Mouse (Mus musculus) CH12F3 (cell line): ENCODE data around the gene Hoxb5.

Source experiments
- in situ Hi-C: fragments of 300-500 bp; cut with MboI; formaldehyde crosslinking; loops from 2 replicates; pipeline ENCODE4 v1.14.3; 2020; ENCODE audit warnings: low sequenced_read_pairs

Hoxb5 gene

DNA sequence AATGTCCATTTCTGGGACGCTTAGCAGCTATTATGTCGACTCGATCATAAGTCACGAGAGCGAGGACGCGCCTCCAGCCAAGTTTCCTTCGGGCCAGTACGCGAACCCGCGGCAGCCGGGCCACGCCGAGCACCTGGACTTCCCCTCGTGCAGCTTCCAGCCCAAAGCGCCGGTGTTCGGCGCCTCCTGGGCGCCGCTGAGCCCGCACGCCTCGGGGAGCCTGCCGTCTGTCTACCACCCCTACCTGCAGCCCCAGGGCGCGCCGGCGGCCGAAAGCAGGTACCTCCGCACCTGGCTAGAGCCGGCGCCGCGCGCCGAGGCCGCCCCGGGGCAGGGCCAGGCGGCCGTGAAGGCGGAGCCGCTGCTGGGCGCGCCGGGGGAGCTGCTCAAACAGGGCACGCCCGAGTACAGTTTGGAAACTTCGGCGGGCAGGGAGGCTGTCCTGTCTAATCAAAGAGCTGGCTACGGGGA is 31.6 kb upstream of the Hoxb5 start:
- in situ Hi-C loops, result loop anchor here (10.0 kb wide), 1 partner anchor 283 kb away; no protein-coding TSS in a partner anchor

DNA sequence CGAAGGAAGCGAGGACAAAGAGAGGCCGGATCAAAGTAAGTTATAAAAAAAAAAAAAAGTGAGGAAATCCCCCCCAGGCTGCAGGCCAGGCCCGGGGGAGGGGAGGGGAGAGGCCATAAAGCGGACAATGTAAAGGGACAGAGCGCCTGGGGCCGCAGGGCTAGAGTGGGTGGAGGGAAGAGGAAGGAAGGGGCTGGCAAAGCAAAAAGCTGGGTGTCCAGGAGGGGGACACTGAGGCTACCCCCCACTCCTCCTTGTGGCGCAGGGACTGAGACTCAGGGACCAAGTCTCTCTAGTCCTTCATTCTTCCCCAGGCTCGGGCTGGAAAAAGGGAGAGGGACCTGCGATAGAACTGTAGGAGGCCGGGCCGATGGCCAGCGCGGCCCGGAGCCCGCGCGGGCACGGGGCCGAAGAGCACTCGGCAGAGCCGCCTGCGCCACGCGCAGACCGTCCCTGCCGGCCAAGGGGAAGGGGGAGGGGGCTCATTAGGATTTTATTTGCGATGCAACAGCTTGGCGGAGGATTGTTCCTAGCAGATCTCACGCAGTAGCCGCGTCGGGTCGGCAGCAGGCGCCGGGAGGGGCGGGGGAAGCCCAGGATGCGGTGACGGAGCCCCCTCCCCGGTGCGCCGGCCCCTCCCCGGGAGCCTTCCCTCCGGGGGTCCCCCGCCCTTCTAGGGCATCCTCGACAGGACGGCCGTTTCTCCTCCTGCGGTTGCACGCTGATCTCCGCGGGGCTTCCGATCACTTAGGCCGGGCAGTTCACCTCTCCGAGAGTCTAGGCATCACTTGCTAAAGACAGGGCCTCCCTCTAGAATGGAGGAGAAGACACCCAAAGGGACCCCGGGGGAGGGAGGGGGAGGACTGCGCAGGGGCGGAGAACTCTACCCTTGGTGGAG is 30.9 kb upstream of the Hoxb5 start:
- in situ Hi-C loops, result loop anchor here (10.0 kb wide), 1 partner anchor 283 kb away; no protein-coding TSS in a partner anchor

DNA sequence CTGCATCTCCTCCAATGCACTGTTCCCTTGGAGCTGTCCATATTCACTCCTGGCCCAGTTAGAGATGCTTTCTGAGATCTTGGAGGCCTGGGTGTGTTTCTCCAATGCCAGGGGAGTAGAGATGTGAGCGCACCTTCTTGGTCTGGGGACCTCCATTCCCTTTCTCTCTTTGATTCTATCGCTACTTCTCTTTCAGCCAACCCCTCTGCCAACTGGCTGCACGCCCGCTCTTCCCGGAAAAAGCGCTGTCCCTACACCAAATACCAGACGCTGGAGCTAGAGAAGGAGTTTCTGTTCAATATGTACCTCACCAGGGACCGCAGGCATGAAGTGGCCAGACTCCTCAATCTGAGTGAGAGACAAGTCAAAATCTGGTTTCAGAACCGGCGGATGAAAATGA is 28.7 kb upstream of the Hoxb5 start:
- in situ Hi-C loops, result loop anchor here (10.0 kb wide), 1 partner anchor 280 kb away; no protein-coding TSS in a partner anchor

- in situ Hi-C loops, result loop anchor here (10.0 to 25.0 kb wide), 2 partner anchors 279 to 586 kb away; no protein-coding TSS in a partner anchor
Measured at GRCm38 (mm10) chr11:96275896-96276295, 27.2 kb upstream of the Hoxb5 start.

DNA sequence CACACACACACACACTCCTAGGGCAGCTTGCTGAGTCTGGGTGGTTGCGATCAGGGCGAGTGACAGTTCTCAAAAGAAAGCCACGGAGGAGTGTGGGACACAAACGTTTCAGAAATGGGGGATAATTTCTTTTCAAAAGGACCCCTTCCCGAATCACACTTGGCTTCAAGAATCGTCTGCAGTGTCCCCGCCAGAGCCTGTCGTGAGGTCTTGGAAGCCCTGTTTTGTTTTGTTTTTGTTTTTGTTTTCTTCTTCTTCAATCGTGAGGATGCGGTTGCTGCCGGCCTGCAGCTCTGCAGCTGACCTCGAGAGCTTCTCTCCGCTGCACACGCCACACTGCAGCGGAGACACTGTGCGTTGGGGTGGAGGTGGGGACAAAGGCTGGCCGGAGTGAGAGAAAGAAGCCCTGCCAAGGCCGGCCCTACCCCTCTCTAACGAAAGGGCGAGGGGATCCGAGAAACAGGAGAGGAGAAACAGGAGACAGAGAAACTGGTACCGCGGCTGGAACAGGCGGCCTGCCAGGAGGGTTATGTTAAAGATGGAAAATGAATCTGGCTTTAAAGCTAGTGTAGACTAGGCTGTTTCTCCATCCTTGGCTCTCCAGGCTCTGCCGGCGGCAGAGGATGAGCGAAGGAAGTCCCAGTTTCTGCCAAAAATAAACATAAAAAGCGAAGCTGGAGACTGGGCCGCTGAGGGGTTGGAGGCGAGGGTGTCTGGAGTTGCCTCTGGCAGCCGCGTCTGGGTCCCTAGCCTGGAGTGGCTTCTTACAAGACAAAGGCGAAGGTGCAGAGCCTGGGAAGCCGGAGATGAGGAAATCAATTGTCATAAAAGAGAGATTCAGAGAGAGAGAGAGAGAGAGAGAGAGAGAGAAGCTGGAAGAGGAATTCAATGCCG is 25.7 kb upstream of the Hoxb5 start:
- in situ Hi-C loops, result loop anchor here (10.0 to 25.0 kb wide), 2 partner anchors 277 to 585 kb away; no protein-coding TSS in a partner anchor

GRCm38 (mm10) chr11:96278324-96278723 is 24.8 kb upstream of the Hoxb5 start:
- in situ Hi-C loops, result loop anchor here (10.0 to 25.0 kb wide), 2 partner anchors 276 to 584 kb away; no protein-coding TSS in a partner anchor

DNA sequence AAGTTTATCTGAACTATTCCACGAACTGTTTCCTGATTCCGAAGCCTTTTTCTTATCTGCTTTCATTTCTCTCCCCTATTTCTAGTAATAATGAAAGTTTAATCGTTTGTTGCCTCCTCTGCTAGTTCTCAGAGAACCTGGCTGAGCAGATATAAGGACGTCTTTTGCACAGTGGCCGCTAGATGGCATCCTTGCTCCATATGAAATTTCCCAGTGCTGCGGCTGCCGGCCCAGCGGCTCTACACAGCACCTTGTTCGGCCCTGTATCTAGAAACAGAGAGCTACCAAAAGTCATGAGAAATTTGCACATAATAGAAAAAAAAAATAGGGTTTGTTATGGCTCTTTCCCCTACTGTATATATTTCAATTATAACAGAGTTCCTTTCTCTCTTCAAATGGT is 24.4 kb upstream of the Hoxb5 start:
- in situ Hi-C loops, result loop anchor here (10.0 to 25.0 kb wide), 2 partner anchors 276 to 584 kb away; no protein-coding TSS in a partner anchor

GRCm38 (mm10) chr11:96279421-96280233 is 23.5 kb upstream of the Hoxb5 start:
- in situ Hi-C loops, result loop anchor here (10.0 to 25.0 kb wide), 2 partner anchors 275 to 583 kb away; no protein-coding TSS in a partner anchor

GRCm38 (mm10) chr11:96280399-96281378 is 22.4 kb upstream of the Hoxb5 start:
- in situ Hi-C loops, result loop anchor here (25.0 kb wide), 1 partner anchor 582 kb away; no protein-coding TSS in a partner anchor

GRCm38 (mm10) chr11:96281396-96281795 is 21.7 kb upstream of the Hoxb5 start:
- in situ Hi-C loops, result loop anchor here (25.0 kb wide), 1 partner anchor 581 kb away; no protein-coding TSS in a partner anchor

DNA sequence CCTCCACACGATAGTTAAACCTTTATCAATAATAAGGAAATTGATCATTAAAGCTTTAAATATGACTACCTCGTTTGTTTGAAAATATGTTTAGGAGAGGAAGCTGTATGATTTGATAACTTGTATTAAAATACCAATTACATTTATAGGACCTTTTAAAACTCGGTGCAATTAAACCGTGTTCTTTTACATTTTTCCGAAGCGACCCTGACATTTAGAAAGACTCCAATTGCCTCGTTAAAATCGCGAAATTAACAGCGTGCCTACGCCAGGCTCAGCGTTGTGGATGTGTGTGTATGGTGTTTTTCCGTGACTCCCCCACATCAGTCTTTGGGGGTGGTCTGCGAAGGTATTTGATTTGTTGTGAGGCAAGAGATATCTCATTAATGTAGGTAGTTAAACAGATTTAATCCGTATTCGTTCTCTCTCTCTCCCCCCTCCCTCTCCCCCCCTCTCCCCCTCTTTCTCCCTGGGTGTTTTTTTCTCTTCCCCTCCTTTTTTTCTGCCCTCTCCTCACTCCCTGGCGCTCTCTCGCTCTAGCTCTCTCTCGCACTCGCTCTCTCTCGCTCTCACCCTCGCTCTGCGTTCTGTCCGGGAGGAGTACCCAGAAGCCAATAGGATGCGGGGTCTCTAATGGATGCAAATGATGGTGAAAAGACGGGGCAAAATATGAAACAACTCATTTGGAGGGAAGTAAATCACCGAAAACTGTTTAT is 21.1 kb upstream of the Hoxb5 start, which contains the start of gene Hoxb8:
Gene Hoxb8, plus strand, starts transcription at position 51 of the 716 bp plus-strand sequence.
- in situ Hi-C loops, result loop anchor here (25.0 kb wide), 1 partner anchor 580 kb away; no protein-coding TSS in a partner anchor

DNA sequence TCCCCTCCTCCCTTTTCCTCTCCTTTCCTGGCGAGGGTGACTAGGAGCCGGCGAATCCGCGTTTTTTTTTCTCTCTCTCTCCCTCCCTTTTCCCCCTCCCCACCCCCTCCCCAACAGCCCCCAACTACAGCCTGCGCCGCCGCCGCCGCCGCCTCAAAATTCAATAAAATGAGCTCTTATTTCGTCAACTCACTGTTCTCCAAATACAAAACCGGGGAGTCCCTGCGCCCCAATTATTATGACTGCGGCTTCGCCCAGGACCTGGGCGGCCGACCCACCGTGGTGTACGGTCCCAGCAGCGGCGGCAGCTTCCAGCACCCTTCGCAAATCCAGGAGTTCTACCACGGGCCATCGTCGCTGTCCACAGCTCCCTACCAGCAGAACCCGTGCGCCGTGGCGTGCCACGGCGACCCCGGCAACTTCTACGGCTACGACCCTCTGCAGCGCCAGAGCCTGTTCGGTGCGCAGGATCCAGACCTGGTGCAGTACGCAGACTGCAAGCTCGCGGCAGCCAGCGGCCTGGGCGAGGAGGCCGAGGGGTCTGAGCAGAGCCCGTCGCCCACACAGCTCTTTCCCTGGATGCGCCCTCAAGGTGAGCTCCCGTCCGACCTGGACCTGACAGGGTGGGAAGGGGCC is 20.2 kb upstream of the Hoxb5 start:
- in situ Hi-C loops, result loop anchor here (25.0 kb wide), 1 partner anchor 579 kb away; no protein-coding TSS in a partner anchor

GRCm38 (mm10) chr11:96284041-96284749 is 18.9 kb upstream of the Hoxb5 start:
- in situ Hi-C loops, result loop anchor here (25.0 kb wide), 1 partner anchor 578 kb away; no protein-coding TSS in a partner anchor

DNA sequence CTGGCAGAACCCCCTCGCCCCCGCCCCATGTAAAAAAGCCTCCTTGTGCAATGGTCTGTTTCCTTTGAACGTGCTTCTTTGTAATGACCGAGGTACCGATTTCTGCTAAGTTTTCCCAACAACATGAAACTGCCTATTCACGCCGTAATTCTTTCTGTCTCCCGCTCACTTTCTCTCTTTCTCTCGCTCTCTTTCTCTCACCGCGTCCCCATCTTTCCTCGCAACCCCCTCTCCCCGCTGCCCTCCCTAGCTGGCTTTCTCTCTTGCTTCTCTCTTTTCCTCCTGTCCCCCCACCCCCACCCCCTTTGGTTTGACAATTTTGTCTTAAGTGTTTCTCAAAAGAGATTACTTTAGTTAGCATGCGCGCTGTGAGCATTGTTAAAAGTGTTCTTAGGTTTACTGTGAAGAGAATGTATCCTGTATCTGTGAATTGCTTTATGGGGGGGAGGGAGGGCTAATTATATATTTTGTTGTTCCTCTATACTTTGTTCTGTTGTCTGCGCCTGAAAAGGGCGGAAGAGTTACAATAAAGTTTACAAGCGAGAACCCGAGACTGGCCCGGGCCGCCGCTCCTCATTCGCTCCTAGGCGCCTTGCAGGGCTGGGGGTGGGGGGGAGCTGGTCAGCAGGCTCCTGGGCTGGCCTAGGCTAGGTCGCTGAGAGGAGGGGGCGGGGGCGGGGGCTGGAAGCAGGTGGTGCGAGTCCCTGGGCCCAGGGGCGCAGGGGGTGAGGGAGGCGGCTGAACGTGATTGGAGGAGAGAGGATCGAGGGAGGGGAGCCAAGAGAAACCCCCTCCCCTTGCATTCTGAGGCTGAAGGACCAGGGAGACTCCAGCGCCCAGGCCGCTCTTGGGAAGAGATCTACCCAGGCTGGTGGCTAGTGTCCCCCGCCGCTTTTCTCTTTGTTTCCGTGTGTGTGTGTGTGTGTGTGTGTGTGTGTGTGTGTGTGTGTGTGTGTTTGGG is 18.1 kb upstream of the Hoxb5 start:
- in situ Hi-C loops, result loop anchor here (25.0 kb wide), 1 partner anchor 577 kb away; no protein-coding TSS in a partner anchor
